Mouse (Mus musculus) erythroblast, adult 5-6 weeks (primary cell): ENCODE data around the gene Acnat2. TPM values are rescaled to one million over a fixed set of nuclear protein-coding genes. Genes with fewer than 3 reads are reported as not detected.
"Not testable (repeated sequence)": the region's sequence is repeated elsewhere in the genome, so short reads cannot be mapped to it uniquely, and the experiment has no call there.

ENCODE experiments used
- ATAC-seq: replicated peaks from 2 replicates; pipeline ENCODE4 v1.8.0; 2016; ENCODE audit warnings: moderate number of reproducible peaks, mild to moderate bottlenecking, moderate TSS enrichment, inconsistent platforms; ENCODE audit not compliant: poor library complexity, low FRiP score, severe bottlenecking
- total RNA-seq, 2 experiments: library from RNA; stranded (forward) in 1 of 2; stranded (reverse) in 1 of 2; fragments of 150-400 nt in 1 of 2; fragments of 200-764, 138-1000 nt in 1 of 2; gene quantifications; 2 replicates each; pipeline versions ENCODE4 v1.2.3 to v1.2.4; 2015 to 2017; ENCODE audit warnings: low replicate concordance in 2 of 2

The Acnat2 gene
- total RNA-seq (2015; ENCODE audit: low replicate concordance) (not detected in 2 replicates), total RNA-seq (2017; ENCODE audit: low replicate concordance) (not detected in 2 replicates)

DNA sequence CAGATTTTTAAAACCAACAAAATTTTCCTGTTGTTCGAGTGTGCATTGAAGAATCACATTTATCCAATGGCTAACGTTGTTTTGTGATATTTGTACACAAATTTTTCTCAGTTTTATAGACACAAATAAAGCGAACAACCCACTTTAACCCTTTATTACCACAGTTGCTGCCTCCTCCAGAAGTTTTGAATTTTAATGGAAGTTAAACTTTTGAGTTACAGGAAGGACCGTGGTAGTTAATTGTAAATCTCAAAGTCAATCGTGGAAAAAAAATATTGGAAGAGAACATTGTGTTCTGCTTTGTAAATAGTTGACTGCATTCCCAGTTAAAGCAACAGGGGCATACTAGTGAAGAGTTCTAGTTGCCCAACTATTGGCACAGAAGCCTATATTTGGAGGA, at the start of gene Acnat2:
Acnat2 (minus strand) TSS at position 195 of the 400 bp plus-strand sequence.
- ATAC-seq, result not testable (repeated sequence)

DNA sequence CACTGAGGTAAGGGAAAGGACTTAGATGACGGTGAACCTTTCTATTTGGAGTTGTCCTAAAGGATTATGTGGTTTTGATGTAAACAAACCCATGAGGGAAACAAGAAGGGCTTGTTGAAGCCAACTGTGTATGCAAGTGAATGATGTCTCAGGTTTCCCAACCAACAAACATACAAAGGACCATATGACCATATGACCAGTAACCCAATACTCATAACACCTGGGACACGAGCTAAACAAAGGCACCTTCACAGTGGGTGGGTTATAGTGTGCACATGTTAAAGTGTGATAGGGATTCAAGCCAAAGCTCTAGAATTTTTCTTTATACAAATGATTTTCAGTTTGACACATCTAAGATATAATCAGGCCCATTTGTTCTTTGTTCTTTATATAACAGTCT, 48.2 kb upstream of the Acnat2 start:
- no peak for ATAC-seq

GRCm38 (mm10) chr4:49451848-49452551, 44.0 kb upstream of the Acnat2 start:
- 0 out of 2 replicates have a peak, but pooled peaks have one; percentile 48 for ATAC-seq

DNA sequence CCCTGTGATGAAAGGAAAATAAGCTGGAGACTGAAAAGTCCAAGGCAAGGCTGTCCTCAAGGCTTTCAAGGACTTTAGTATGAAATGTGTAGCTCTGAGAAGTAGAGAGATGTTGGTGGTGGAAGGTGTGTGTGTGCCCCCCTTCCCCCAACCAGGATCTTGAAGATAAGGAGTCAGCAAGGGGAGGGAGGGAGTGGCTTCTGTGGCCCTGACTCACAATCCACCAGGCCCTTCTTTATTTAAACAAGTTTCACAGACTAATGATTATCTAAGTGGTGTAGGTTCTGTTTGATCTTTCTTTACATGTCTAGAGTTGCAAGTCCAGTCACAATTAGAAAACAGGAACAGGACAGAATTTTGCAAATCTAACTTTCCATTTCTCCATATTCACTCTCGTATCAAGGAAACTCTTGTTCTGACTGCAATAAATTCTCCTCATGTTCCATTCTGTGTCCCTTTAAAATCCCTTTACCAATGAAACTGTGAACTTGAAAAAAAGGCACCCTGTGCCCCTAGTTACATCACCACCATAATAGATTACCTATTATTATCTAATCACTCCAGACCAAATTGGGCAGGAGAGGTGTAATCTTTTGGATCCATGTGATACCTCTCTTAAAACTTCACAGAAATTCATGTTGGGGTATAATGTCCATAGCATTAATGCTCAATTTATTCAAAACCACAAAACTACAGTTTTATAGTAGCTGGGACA, 43.3 kb upstream of the Acnat2 start:
- ATAC-seq, result 0 out of 2 replicates have a peak, but pooled peaks have one; percentile 19

GRCm38 (mm10) chr4:49436968-49437367, 29.0 kb upstream of the Acnat2 start:
- not testable (repeated sequence) for ATAC-seq

- ATAC-seq, result not testable (repeated sequence)
Measured at GRCm38 (mm10) chr4:49410151-49410550, 2.2 kb upstream of the Acnat2 start.

- no peak for ATAC-seq
Measured at GRCm38 (mm10) chr4:49386873-49387272, 21.1 kb downstream of the Acnat2 start.

DNA sequence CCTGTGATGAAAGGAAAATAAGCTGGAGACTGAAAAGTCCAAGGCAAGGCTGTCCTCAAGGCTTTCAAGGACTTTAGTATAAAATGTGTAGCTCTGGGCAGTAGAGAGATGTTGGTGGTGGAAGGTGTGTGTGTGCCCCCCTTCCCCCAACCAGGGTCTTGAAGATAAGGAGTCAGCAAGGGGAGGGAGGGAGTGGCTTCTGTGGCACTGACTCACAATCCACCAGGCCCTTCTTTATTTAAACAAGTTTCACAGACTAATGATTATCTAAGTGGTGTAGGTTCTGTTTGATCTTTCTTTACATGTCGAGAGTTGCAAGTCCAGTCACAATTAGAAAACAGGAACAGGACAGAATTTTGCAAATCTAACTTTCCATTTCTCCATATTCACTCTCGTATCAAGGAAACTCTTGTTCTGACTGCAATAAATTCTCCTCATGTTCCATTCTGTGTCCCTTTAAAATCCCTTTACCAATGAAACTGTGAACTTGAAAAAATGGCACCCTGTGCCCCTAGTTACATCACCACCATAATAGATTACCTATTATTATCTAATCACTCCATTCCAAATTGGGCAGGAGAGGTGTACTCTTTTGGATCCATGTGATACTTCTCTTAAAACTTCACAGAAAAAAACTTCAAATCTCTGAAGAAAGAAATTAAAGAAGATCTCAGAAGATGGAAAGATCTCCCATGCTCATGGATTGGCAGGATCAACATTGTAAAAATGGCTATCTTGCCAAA, 24.2 kb downstream of the Acnat2 start:
- ATAC-seq, result not testable (repeated sequence)

DNA sequence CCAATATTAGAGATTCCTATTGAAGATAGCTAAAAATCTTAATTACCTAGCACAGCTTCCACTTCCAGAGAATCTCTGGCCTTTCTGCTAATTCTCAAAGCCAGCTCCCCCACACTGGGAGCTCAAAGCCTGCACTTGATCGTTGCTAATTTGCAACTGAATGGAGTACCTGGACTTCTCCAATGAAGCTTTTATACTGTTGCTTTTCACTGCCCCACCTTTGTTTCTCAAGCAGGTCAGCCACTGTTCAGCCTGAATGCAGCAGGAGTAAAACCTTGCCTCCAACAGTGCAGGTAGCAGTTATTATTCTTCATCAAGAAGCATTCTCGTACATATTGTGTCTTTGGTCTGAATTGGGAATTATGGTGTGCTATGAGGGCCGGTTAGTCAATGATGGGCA, 39.9 kb downstream of the Acnat2 start:
- ATAC-seq, result not testable (repeated sequence)

DNA sequence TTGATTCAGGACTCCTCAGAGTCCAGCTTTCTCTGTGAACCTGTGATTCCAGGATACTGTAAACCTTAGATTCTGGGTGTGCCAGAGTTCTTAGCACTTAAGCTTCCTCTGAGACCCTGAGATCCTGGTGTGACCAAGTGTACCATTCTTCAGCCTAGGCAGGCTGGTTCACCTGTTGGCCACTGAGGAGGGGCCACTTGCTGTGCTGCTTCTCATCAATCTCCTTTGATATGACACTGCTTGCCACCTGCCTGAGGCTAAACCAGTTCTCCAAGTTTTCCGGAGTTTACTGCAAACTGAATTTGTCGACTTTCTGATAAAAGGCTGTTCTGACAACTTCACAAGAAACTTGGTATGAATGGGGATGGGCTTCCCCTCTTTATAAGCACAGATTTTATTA, 50.9 kb downstream of the Acnat2 start:
- no peak for ATAC-seq

- ATAC-seq, result no peak
Measured at GRCm38 (mm10) chr4:49350470-49350869, 57.5 kb downstream of the Acnat2 start.

GRCm38 (mm10) chr4:49348677-49349076, 59.3 kb downstream of the Acnat2 start:
- no peak for ATAC-seq

DNA sequence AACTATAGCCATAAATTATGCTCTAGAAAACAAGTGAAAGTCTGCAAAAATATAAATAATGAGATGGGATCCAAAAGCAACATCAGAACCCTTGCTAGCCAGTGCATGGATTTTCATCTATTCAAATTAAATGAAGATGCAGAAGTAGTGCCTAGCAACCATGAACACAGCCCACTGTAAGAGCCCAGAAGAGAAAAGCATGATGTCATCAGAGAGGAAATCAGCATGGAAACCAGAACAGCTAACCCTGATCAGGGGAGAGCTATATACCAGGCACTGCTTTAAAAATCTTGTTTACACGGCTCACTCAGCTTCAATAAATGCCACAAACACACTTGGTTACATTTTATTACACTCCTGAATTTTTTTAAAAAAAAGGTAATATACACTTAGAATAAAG, 60.0 kb downstream of the Acnat2 start:
- ATAC-seq, result not testable (repeated sequence)

GRCm38 (mm10) chr4:49340091-49340490, 67.9 kb downstream of the Acnat2 start:
- ATAC-seq, result not testable (repeated sequence)

GRCm38 (mm10) chr4:49337949-49338348, 70.0 kb downstream of the Acnat2 start:
- ATAC-seq, result not testable (repeated sequence)

Other genes with a start within 250 kb of the Acnat2 start
- not detected in 2 replicates for gene Acnat1, start 65.8 kb upstream of the Acnat2 start, total RNA-seq (2015; ENCODE audit: low replicate concordance)
- not detected in 2 replicates for gene Acnat1, start 65.8 kb upstream of the Acnat2 start, total RNA-seq (2017; ENCODE audit: low replicate concordance)
- not detected in 2 replicates for gene Baat, start 98.4 kb upstream of the Acnat2 start, total RNA-seq (2015; ENCODE audit: low replicate concordance)
- gene Baat, start 98.4 kb upstream of the Acnat2 start, total RNA-seq (2017; ENCODE audit: low replicate concordance), result 0.26 and 1.5 TPM in 2 replicates
- gene Mrpl50, start 112.9 kb upstream of the Acnat2 start, total RNA-seq (2015; ENCODE audit: low replicate concordance), result 7.5 and 17.9 TPM in 2 replicates
- 5.8 and 11.0 TPM in 2 replicates for gene Mrpl50, start 112.9 kb upstream of the Acnat2 start, total RNA-seq (2017; ENCODE audit: low replicate concordance)
- 4.4 TPM in 1 of 2 replicates, not detected in the other for gene Zfp189, start 113.0 kb upstream of the Acnat2 start, total RNA-seq (2015; ENCODE audit: low replicate concordance)
- gene Zfp189, start 113.0 kb upstream of the Acnat2 start, total RNA-seq (2017; ENCODE audit: low replicate concordance), result 3.3 TPM in 1 of 2 replicates, not detected in the other
- not detected in 2 replicates for gene Aldob, start 141.4 kb upstream of the Acnat2 start, total RNA-seq (2015; ENCODE audit: low replicate concordance)
- gene Aldob, start 141.4 kb upstream of the Acnat2 start, total RNA-seq (2017; ENCODE audit: low replicate concordance), result not detected in 2 replicates
- gene Tmem246, start 189.7 kb upstream of the Acnat2 start, total RNA-seq (2015; ENCODE audit: low replicate concordance), result 1.0 TPM in 1 of 2 replicates, not detected in the other
- 0.43 TPM in 1 of 2 replicates, not detected in the other for gene Tmem246, start 189.7 kb upstream of the Acnat2 start, total RNA-seq (2017; ENCODE audit: low replicate concordance)
- gene Rnf20, start 223.9 kb upstream of the Acnat2 start, total RNA-seq (2015; ENCODE audit: low replicate concordance), result 34.1 and 45.2 TPM in 2 replicates
- gene Rnf20, start 223.9 kb upstream of the Acnat2 start, total RNA-seq (2017; ENCODE audit: low replicate concordance), result 119 and 155 TPM in 2 replicates